In the genomic region with DNA sequence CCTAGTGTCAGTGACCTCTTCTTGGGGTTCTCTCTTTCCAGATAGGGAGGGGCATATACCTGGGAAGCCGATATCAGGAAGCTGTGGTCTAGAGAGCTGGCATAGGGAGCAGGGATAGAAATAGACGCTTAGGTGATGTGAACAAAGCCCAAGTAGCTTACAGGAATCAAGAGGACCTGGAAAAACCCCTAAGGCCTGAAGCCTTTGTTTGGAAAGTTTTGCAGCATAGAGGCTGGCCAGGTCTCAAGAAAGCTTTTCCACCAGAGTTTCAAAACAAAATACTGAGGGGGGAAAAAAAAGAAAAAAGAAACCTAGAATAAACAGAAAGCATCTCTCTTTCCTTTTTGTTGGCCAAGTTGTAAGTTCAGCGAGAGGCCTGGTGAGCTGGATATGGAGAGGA, we compare ENCODE assay signal across 14 mouse cellular contexts.
DNase-seq lines count a peak whose midpoint lies in the region; ATAC-seq and TF ChIP-seq lines count a peak whose summit lies in the region.
"Had no signal": no experiment of that assay in that cellular context is flagged by ENCODE, and none has a peak within 500 bp of the region (broad histone marks: within the 10 kb centered on the region; RNA-seq: fewer than 3 reads in every experiment).

No protein-coding gene starts in this region.

- H3K9ac ChIP-seq in embryonic facial prominence, embryonic 12.5 days, result no peak overlapping the region
- H3K9ac ChIP-seq: midbrain, embryonic 15.5 days had no signal

- no peaks in the 10 kb centered on the region for H3K9me3 ChIP-seq in embryonic facial prominence, embryonic 12.5 days
- no peaks in the 10 kb centered on the region for H3K9me3 ChIP-seq in embryonic facial prominence, embryonic 10.5 days
- H3K9me3 ChIP-seq: midbrain, embryonic 15.5 days had no signal

- ATAC-seq in embryonic facial prominence, embryonic 12.5 days (ENCODE audit: insufficient number of reproducible peaks, insufficient read depth, low FRiP score, low TSS enrichment), result no peak
- ATAC-seq: activated CD4-positive, CD25-positive, alpha-beta regulatory T cell, adult 4 months; inflammation-experienced regulatory T-cells, adult 6 months; midbrain, embryonic 15.5 days had no signal

- H3K4me2 ChIP-seq in embryonic facial prominence, embryonic 12.5 days (replicated peaks), result no peak overlapping the region
- H3K4me2 ChIP-seq: midbrain, embryonic 15.5 days had no signal

- no peaks in the 10 kb centered on the region for H3K27me3 ChIP-seq in embryonic facial prominence, embryonic 12.5 days
- H3K27me3 ChIP-seq in embryonic facial prominence, embryonic 10.5 days (replicated peaks; ENCODE audit: low read depth, poor library complexity, severe bottlenecking), result no peaks in the 10 kb centered on the region
- H3K27me3 ChIP-seq in kidney, adult 2 months (replicated peaks; ENCODE audit: control insufficient read depth, insufficient read depth, low read length), result no peaks in the 10 kb centered on the region
- H3K27me3 ChIP-seq: midbrain, embryonic 15.5 days had no signal

- 76% methylated on average over 3 of the region's 3 CpGs for WGBS in embryonic facial prominence, embryonic 12.5 days
- 88% methylated on average over 3 of the region's 3 CpGs for WGBS in embryonic facial prominence, embryonic 10.5 days
- 69% methylated on average over 3 of the region's 3 CpGs for WGBS in kidney, adult 2 months

- peak overlapping the region; percentile 57 for H3K27ac ChIP-seq in embryonic facial prominence, embryonic 12.5 days
- no peak overlapping the region for H3K27ac ChIP-seq in embryonic facial prominence, embryonic 10.5 days (replicated peaks)
- peak overlapping the region; percentile 86 for H3K27ac ChIP-seq in kidney, adult 2 months (ENCODE audit: insufficient read depth, low read depth, low read length)
- H3K27ac ChIP-seq: midbrain, embryonic 15.5 days had no signal

- no peak for TF ChIP-seq CTCF in kidney, adult 2 months (conservative IDR thresholded peaks at IDR 0.05; ENCODE audit: insufficient read depth, insufficient read length, low read depth, low read length)

- H3K36me3 ChIP-seq in embryonic facial prominence, embryonic 12.5 days, result no peaks in the 10 kb centered on the region
- H3K36me3 ChIP-seq in embryonic facial prominence, embryonic 10.5 days (replicated peaks), result no peaks in the 10 kb centered on the region
- no peaks in the 10 kb centered on the region for H3K36me3 ChIP-seq in kidney, adult 2 months (ENCODE audit: control insufficient read depth, insufficient read depth, low read length)
- H3K36me3 ChIP-seq: midbrain, embryonic 15.5 days had no signal

- TF ChIP-seq POLR2A in kidney, adult 2 months (IDR thresholded peaks at IDR 0.05; ENCODE audit: low read depth, low read length), result no peak

- no peak for DNase-seq in embryonic facial prominence, embryonic 10.5 days (ENCODE audit: low spot score)
- peak; percentile 17 for DNase-seq in kidney, adult 2 months
- no peak for DNase-seq in kidney, postnatal 14 days
- peak; percentile 7 for DNase-seq in retina, postnatal 1 day
- DNase-seq in retina, embryonic 14.5 days (ENCODE audit: low spot score), result no peak
- no peak for DNase-seq in adrenal gland, adult 8-10 months
- DNase-seq in urinary bladder, postnatal 36 days (ENCODE audit: low spot score in 2 of 2), result no peak
- DNase-seq: cerebellum, adult 8-10 months; gastrocnemius, postnatal 25 days; lung, postnatal 14 days had no signal

- peaks cover 4% of the 10 kb centered on the region; the same call in 1 of the 2 replicates for H3K4me1 ChIP-seq in embryonic facial prominence, embryonic 12.5 days
- peaks cover 11% of the 10 kb centered on the region for H3K4me1 ChIP-seq in embryonic facial prominence, embryonic 10.5 days
- H3K4me1 ChIP-seq in kidney, adult 2 months (ENCODE audit: control insufficient read depth, insufficient read depth, low read length), result no peaks in the 10 kb centered on the region
- H3K4me1 ChIP-seq: midbrain, embryonic 15.5 days had no signal

- H3K4me3 ChIP-seq in embryonic facial prominence, embryonic 12.5 days, result no peak overlapping the region
- no peak overlapping the region for H3K4me3 ChIP-seq in embryonic facial prominence, embryonic 10.5 days
- H3K4me3 ChIP-seq in kidney, adult 2 months (ENCODE audit: insufficient read depth, low read depth, low read length), result no peak overlapping the region
- H3K4me3 ChIP-seq: midbrain, embryonic 15.5 days had no signal

Comparison
In these comparisons a context has a peak if more than half of its experiments do, and no peak if none do; other contexts are left out.
1. DNase-seq: peak in kidney, adult 2 months (single experiment) and retina, postnatal 1 day (single experiment); none in embryonic facial prominence, embryonic 10.5 days (single experiment), kidney, postnatal 14 days (single experiment), retina, embryonic 14.5 days (single experiment), adrenal gland, adult 8-10 months (single experiment) and urinary bladder, postnatal 36 days (0 of 2).